ENCODE assay signal across 8 mouse cellular contexts in the genomic region with DNA sequence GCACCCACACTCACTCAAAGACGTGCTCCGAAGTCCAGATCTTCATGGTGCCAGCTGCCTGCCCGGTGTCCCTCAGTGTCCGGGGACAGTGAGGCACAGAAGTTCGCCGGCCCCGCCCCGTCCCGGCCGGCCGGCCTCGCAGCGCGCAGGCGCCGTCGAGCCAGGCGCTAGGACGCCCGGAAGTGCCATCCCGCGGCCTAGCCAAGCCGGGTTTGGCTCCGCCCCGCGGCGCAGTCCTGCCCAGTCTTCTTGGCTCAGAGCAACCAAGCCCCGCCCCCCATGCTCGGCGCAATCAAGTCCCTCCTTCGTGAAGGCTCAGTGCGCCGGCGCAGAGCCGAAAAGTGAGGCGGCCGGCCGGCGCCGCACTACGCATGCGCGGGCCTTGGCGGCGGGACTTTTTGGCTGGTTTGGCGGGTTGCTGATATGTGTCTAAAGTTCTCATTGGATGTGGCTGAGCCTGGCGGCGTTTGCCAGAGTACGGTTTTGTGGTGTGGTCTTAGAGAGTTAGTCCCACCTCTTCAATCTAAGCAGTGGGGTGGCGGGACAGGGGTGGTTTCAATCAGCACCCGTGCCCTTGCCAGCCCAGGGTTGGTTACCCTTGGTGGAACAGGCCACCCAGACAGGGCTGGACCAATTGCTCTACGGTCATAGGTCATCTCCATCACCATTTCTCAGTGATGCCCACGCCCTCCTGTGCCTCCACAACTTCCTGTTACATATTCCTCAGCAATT. TPM values are rescaled to one million over a fixed set of nuclear protein-coding genes. Genes with fewer than 3 reads are reported as not detected.
DNase-seq lines count a peak whose midpoint lies in the region; ATAC-seq and TF ChIP-seq lines count a peak whose summit lies in the region.

A gene (minus strand): TSS at position 264 of the 732 bp plus-strand sequence.

- TF ChIP-seq POLR2A in testis, adult 2 months (IDR thresholded peaks at IDR 0.05; ENCODE audit: control insufficient read depth, low read depth, low read length): peak; percentile 78

- H3K4me1 ChIP-seq in E14TG2a.4 (replicated peaks; ENCODE audit: low read depth, low read length): peaks cover 47% of the 10 kb centered on the region
- peaks cover 15% of the 10 kb centered on the region for H3K4me1 ChIP-seq in forebrain, embryonic 12.5 days
- peaks cover 15% of the 10 kb centered on the region for H3K4me1 ChIP-seq in heart, postnatal 0 days (ENCODE audit: control insufficient read depth, insufficient read depth)
- peaks cover 32% of the 10 kb centered on the region for H3K4me1 ChIP-seq in liver, embryonic 16.5 days (ENCODE audit: control insufficient read depth, low read depth, low read length)
- H3K4me1 ChIP-seq in neural tube, embryonic 13.5 days (replicated peaks): peaks cover 18% of the 10 kb centered on the region
- peaks cover 13% of the 10 kb centered on the region for H3K4me1 ChIP-seq in testis, adult 2 months (ENCODE audit: control insufficient read depth, insufficient read depth, low read length)

- 2% methylated on average over 53 of the region's 53 CpGs for WGBS in forebrain, embryonic 12.5 days
- 2% methylated on average over 48 of the region's 53 CpGs for WGBS in heart, postnatal 0 days
- WGBS in liver, embryonic 16.5 days (ENCODE audit: insufficient replicate concordance): under 1% methylated on average over 53 of the region's 53 CpGs
- WGBS in neural tube, embryonic 13.5 days: 1% methylated on average over 53 of the region's 53 CpGs

- peak within 1 kb of the TSS; percentile 90 for H3K4me3 ChIP-seq in E14TG2a.4 (replicated peaks; ENCODE audit: low read length)
- H3K4me3 ChIP-seq in forebrain, embryonic 12.5 days (replicated peaks): peak within 1 kb of the TSS; percentile 70
- peak within 1 kb of the TSS; percentile 76 for H3K4me3 ChIP-seq in heart, postnatal 0 days (ENCODE audit: low read depth, low read length)
- H3K4me3 ChIP-seq in liver, embryonic 16.5 days (ENCODE audit: low read depth, low read length): peak within 1 kb of the TSS; percentile 88
- peak within 1 kb of the TSS; percentile 90 for H3K4me3 ChIP-seq in neural tube, embryonic 13.5 days
- H3K4me3 ChIP-seq in testis, adult 2 months (ENCODE audit: control insufficient read depth, low read depth, low read length): peak within 1 kb of the TSS; percentile 89

- peak within 1 kb of the TSS; percentile 75 for H3K4me2 ChIP-seq in forebrain, embryonic 12.5 days
- H3K4me2 ChIP-seq in heart, postnatal 0 days (ENCODE audit: low read depth, low read length): peak within 1 kb of the TSS; percentile 78
- H3K4me2 ChIP-seq in liver, embryonic 16.5 days (ENCODE audit: low read depth, low read length): peak within 1 kb of the TSS; percentile 96
- peak within 1 kb of the TSS; percentile 76 for H3K4me2 ChIP-seq in neural tube, embryonic 13.5 days

- no peaks in the 10 kb centered on the region for H3K9me3 ChIP-seq in E14TG2a.4 (ENCODE audit: low read length)
- H3K9me3 ChIP-seq in forebrain, embryonic 12.5 days: no peaks in the 10 kb centered on the region
- H3K9me3 ChIP-seq in heart, postnatal 0 days (replicated peaks; ENCODE audit: control insufficient read depth, low read length): no peaks in the 10 kb centered on the region
- no peaks in the 10 kb centered on the region for H3K9me3 ChIP-seq in liver, embryonic 16.5 days (replicated peaks; ENCODE audit: control insufficient read depth, low read length)
- H3K9me3 ChIP-seq in neural tube, embryonic 13.5 days: no peaks in the 10 kb centered on the region

- peak within 1 kb of the TSS; percentile 75 for H3K9ac ChIP-seq in forebrain, embryonic 12.5 days
- H3K9ac ChIP-seq in heart, postnatal 0 days (replicated peaks; ENCODE audit: low read depth, low read length): peak within 1 kb of the TSS; percentile 81
- peak within 1 kb of the TSS; percentile 95 for H3K9ac ChIP-seq in liver, embryonic 16.5 days (ENCODE audit: low read depth, low read length)
- peak within 1 kb of the TSS; percentile 85 for H3K9ac ChIP-seq in neural tube, embryonic 13.5 days

- DNase-seq in c-Kit-positive CD71-positive TER-119-positive erythroid progenitor cells, embryonic 14.5 days (ENCODE audit: low spot score): peak; percentile 100
- DNase-seq in heart, postnatal 0 days (ENCODE audit: low spot score): peak; percentile 98
- DNase-seq in kidney, postnatal 4 days: peak; percentile 100

- no peak for TF ChIP-seq CTCF in E14TG2a.4 (conservative IDR thresholded peaks at IDR 0.05; ENCODE audit: low read length)
- TF ChIP-seq CTCF in heart, postnatal 0 days (IDR thresholded peaks at IDR 0.05; ENCODE audit: low read depth): no peak
- no peak for TF ChIP-seq CTCF in testis, adult 2 months (IDR thresholded peaks at IDR 0.05; ENCODE audit: control insufficient read depth, insufficient read depth, insufficient replicate concordance, low read depth, low read length)

- H3K36me3 ChIP-seq in E14TG2a.4 (ENCODE audit: insufficient read depth, low read length): peaks cover 35% of the 10 kb centered on the region
- peaks cover 12% of the 10 kb centered on the region for H3K36me3 ChIP-seq in forebrain, embryonic 12.5 days (replicated peaks)
- H3K36me3 ChIP-seq in heart, postnatal 0 days (replicated peaks; ENCODE audit: control insufficient read depth, insufficient read depth, low read length): peaks cover 23% of the 10 kb centered on the region
- peaks cover 14% of the 10 kb centered on the region for H3K36me3 ChIP-seq in liver, embryonic 16.5 days (ENCODE audit: control insufficient read depth, insufficient read depth)
- H3K36me3 ChIP-seq in neural tube, embryonic 13.5 days: peaks cover 12% of the 10 kb centered on the region
- no peaks in the 10 kb centered on the region; the same call in 1 of the 2 replicates for H3K36me3 ChIP-seq in testis, adult 2 months (ENCODE audit: control insufficient read depth, insufficient read depth, low read length)

- no peak for TF ChIP-seq EP300 in heart, postnatal 0 days (IDR thresholded peaks at IDR 0.05; ENCODE audit: low read depth)

- peak; percentile 99 for ATAC-seq in forebrain, embryonic 12.5 days (ENCODE audit: low FRiP score)
- ATAC-seq in heart, postnatal 0 days (ENCODE audit: insufficient read depth, low read depth): peak; percentile 99
- ATAC-seq in liver, embryonic 16.5 days (ENCODE audit: low read depth): peak; percentile 95
- ATAC-seq in neural tube, embryonic 13.5 days (ENCODE audit: low read depth): peak; percentile 98

- peak within 1 kb of the TSS; percentile 79 for H3K27ac ChIP-seq in forebrain, embryonic 12.5 days
- H3K27ac ChIP-seq in heart, postnatal 0 days (ENCODE audit: low read depth): peak within 1 kb of the TSS; percentile 87
- H3K27ac ChIP-seq in liver, embryonic 16.5 days (ENCODE audit: low read length): peak within 1 kb of the TSS; percentile 95
- peak within 1 kb of the TSS; percentile 65 for H3K27ac ChIP-seq in neural tube, embryonic 13.5 days (replicated peaks)
- H3K27ac ChIP-seq in testis, adult 2 months (ENCODE audit: control insufficient read depth, insufficient read depth, low read depth, low read length): peak within 1 kb of the TSS; percentile 78

- H3K27me3 ChIP-seq in E14TG2a.4 (ENCODE audit: insufficient read depth, low read length): 0 out of 2 replicates have a peak, but pooled peaks cover 3% of the 10 kb centered on the region
- no peaks in the 10 kb centered on the region for H3K27me3 ChIP-seq in forebrain, embryonic 12.5 days
- no peaks in the 10 kb centered on the region for H3K27me3 ChIP-seq in heart, postnatal 0 days (ENCODE audit: control insufficient read depth, insufficient read depth, low read length)
- no peaks in the 10 kb centered on the region for H3K27me3 ChIP-seq in liver, embryonic 16.5 days (ENCODE audit: control insufficient read depth, insufficient read depth, low read depth, low read length)
- no peaks in the 10 kb centered on the region for H3K27me3 ChIP-seq in neural tube, embryonic 13.5 days
- H3K27me3 ChIP-seq in testis, adult 2 months (ENCODE audit: control insufficient read depth, insufficient read depth, low read length): no peaks in the 10 kb centered on the region

RNA-seq across cellular contexts. Expression of the gene that starts here (rescaled TPM):
- polyA plus RNA-seq in forebrain, embryonic 12.5 days (2016; fragmentation: Nextera tagmentation; extraction: Ambion mirVana): 114 TPM in 2 replicates
- total RNA-seq in heart, postnatal 0 days (2014; rRNA removed; ENCODE audit: low replicate concordance): 83.5 and 118 TPM in 2 replicates
- 144 and 155 TPM in 2 replicates for polyA plus RNA-seq in heart, postnatal 0 days (2015; fragmentation: Nextera tagmentation; extraction: Ambion mirVana)
- 64.2 and 74.4 TPM in 2 replicates for polyA plus RNA-seq in liver, embryonic 16.5 days (2015; fragmentation: Nextera tagmentation; extraction: Ambion mirVana)
- polyA plus RNA-seq in neural tube, embryonic 13.5 days (2015; fragmentation: Nextera tagmentation; extraction: Ambion mirVana): 103 and 107 TPM in 2 replicates
- polyA plus RNA-seq in testis, adult 2 months (2012; rRNA removed): 43.1 and 46.1 TPM in 2 replicates

Comparison
In these comparisons a context has a peak if more than half of its experiments do, and no peak if none do; other contexts are left out.
1. Peak in every context shown above with its lines: DNase-seq, ATAC-seq, H3K4me3 ChIP-seq and H3K27ac ChIP-seq.